Mouse (Mus musculus): ENCODE measurements at regions not wholly inside any gene's neighbourhood (a gene's known extent, or its start where the extent isn't known, plus 50 kb on each side); places are given as distances from the start of the nearest gene placed in this dataset.

GRCm38 (mm10) chr14:15809083-15809482 is 370.3 kb upstream of the Lrrc3b start:
- no peak overlapping the region for H3K4me2 ChIP-seq (ENCODE audit: low read length)
- ATAC-seq, result no peak
- H3K36me3 ChIP-seq (ENCODE audit: control insufficient read depth, insufficient read depth, low read length), result no peaks in the 10 kb centered on the region
- no peaks in the 10 kb centered on the region; the same call in 1 of the 2 replicates for H3K9me3 ChIP-seq (replicated peaks; ENCODE audit: control insufficient read depth, low read length, poor library complexity, severe bottlenecking)
- WGBS, result 82% methylated on average over 2 of the region's 2 CpGs
- H3K27ac ChIP-seq (ENCODE audit: low read length), result no peak overlapping the region
- H3K27me3 ChIP-seq (ENCODE audit: control insufficient read depth, insufficient read depth, low read depth, low read length), result no peaks in the 10 kb centered on the region
- no peak overlapping the region for H3K9ac ChIP-seq (ENCODE audit: low read depth, low read length)
- no peaks in the 10 kb centered on the region for H3K4me1 ChIP-seq (ENCODE audit: control insufficient read depth, insufficient read depth, low read length)
- no peak overlapping the region for H3K4me3 ChIP-seq (ENCODE audit: low read depth, low read length)

- H3K4me2 ChIP-seq (ENCODE audit: low read length), result no peak overlapping the region
- H3K27me3 ChIP-seq (ENCODE audit: control insufficient read depth, insufficient read depth, low read depth, low read length), result no peaks in the 10 kb centered on the region
- no peaks in the 10 kb centered on the region for H3K36me3 ChIP-seq (ENCODE audit: control insufficient read depth, insufficient read depth, low read length)
- ATAC-seq, result peak; percentile 64; the same call in 1 of the 2 replicates
- WGBS, result 95% methylated on average over 1 of the region's 1 CpGs
- no peak overlapping the region for H3K4me3 ChIP-seq (ENCODE audit: low read depth, low read length)
- H3K27ac ChIP-seq (ENCODE audit: low read length), result no peak overlapping the region
- H3K9ac ChIP-seq (ENCODE audit: low read depth, low read length), result no peak overlapping the region
- peaks cover 3% of the 10 kb centered on the region; the same call in 1 of the 2 replicates for H3K4me1 ChIP-seq (ENCODE audit: control insufficient read depth, insufficient read depth, low read length)
- no peaks in the 10 kb centered on the region for H3K9me3 ChIP-seq (replicated peaks; ENCODE audit: control insufficient read depth, low read length, poor library complexity, severe bottlenecking)
These were observed 402.7 kb upstream of the Lrrc3b start for GRCm38 (mm10) chr14:15841390-15842023.

GRCm38 (mm10) chr14:15842024-15842599 is 403.3 kb upstream of the Lrrc3b start:
- Histone ChIP-seq H3K4me3 (ENCODE audit: low read depth, low read length) (no peak overlapping the region), H3K4me1 (ENCODE audit: control insufficient read depth, insufficient read depth, low read length) (peaks cover 3% of the 10 kb centered on the region; the same call in 1 of the 2 replicates), H3K27me3 (ENCODE audit: control insufficient read depth, insufficient read depth, low read depth, low read length) (no peaks in the 10 kb centered on the region), H3K9ac (ENCODE audit: low read depth, low read length) (no peak overlapping the region), H3K9me3 (replicated peaks; ENCODE audit: control insufficient read depth, low read length, poor library complexity, severe bottlenecking) (no peaks in the 10 kb centered on the region), H3K27ac (ENCODE audit: low read length) (no peak overlapping the region), H3K36me3 (ENCODE audit: control insufficient read depth, insufficient read depth, low read length) (no peaks in the 10 kb centered on the region), H3K4me2 (ENCODE audit: low read length) (no peak overlapping the region)
- WGBS, result 21% methylated on average over 1 of the region's 1 CpGs
- 0 out of 2 replicates have a peak, but pooled peaks have one; percentile 54 for ATAC-seq

- no peak for ATAC-seq
- WGBS, result 64% methylated on average over 3 of the region's 3 CpGs
- Histone ChIP-seq H3K9ac (ENCODE audit: low read depth, low read length) (no peak overlapping the region), H3K9me3 (replicated peaks; ENCODE audit: control insufficient read depth, low read length, poor library complexity, severe bottlenecking) (no peaks in the 10 kb centered on the region), H3K4me2 (ENCODE audit: low read length) (no peak overlapping the region), H3K27ac (ENCODE audit: low read length) (no peak overlapping the region), H3K36me3 (ENCODE audit: control insufficient read depth, insufficient read depth, low read length) (no peaks in the 10 kb centered on the region), H3K4me1 (ENCODE audit: control insufficient read depth, insufficient read depth, low read length) (no peaks in the 10 kb centered on the region), H3K4me3 (ENCODE audit: low read depth, low read length) (no peak overlapping the region), H3K27me3 (ENCODE audit: control insufficient read depth, insufficient read depth, low read depth, low read length) (no peaks in the 10 kb centered on the region)
These were observed 380.6 kb upstream of the Ngly1 start for GRCm38 (mm10) chr14:15868520-15868919.

- no peaks in the 10 kb centered on the region for H3K36me3 ChIP-seq (ENCODE audit: control insufficient read depth, insufficient read depth, low read length)
- H3K9me3 ChIP-seq (replicated peaks; ENCODE audit: control insufficient read depth, low read length, poor library complexity, severe bottlenecking), result 0 out of 2 replicates have a peak, but pooled peaks cover 2% of the 10 kb centered on the region
- H3K4me3 ChIP-seq (ENCODE audit: low read depth, low read length), result no peak overlapping the region
- no peaks in the 10 kb centered on the region for H3K4me1 ChIP-seq (ENCODE audit: control insufficient read depth, insufficient read depth, low read length)
- 95% methylated on average over 2 of the region's 2 CpGs for WGBS
- H3K4me2 ChIP-seq (ENCODE audit: low read length), result no peak overlapping the region
- H3K9ac ChIP-seq (ENCODE audit: low read depth, low read length), result no peak overlapping the region
- H3K27ac ChIP-seq (ENCODE audit: low read length), result no peak overlapping the region
- H3K27me3 ChIP-seq (ENCODE audit: control insufficient read depth, insufficient read depth, low read depth, low read length), result no peaks in the 10 kb centered on the region
- ATAC-seq, result no peak
These were observed 377.1 kb upstream of the Ngly1 start for GRCm38 (mm10) chr14:15872013-15872412.

- ATAC-seq, result no peak
- Histone ChIP-seq H3K4me3 (ENCODE audit: low read depth, low read length) (no peak overlapping the region), H3K9me3 (replicated peaks; ENCODE audit: control insufficient read depth, low read length, poor library complexity, severe bottlenecking) (0 out of 2 replicates have a peak, but pooled peaks cover 2% of the 10 kb centered on the region), H3K36me3 (ENCODE audit: control insufficient read depth, insufficient read depth, low read length) (no peaks in the 10 kb centered on the region), H3K27ac (ENCODE audit: low read length) (no peak overlapping the region), H3K27me3 (ENCODE audit: control insufficient read depth, insufficient read depth, low read depth, low read length) (no peaks in the 10 kb centered on the region), H3K9ac (ENCODE audit: low read depth, low read length) (no peak overlapping the region), H3K4me2 (ENCODE audit: low read length) (no peak overlapping the region), H3K4me1 (ENCODE audit: control insufficient read depth, insufficient read depth, low read length) (no peaks in the 10 kb centered on the region)
- 84% methylated on average over 3 of the region's 3 CpGs for WGBS
These were observed 368.9 kb upstream of the Ngly1 start for GRCm38 (mm10) chr14:15880146-15880545.

- Histone ChIP-seq H3K9ac (ENCODE audit: low read depth, low read length) (no peak overlapping the region), H3K36me3 (ENCODE audit: control insufficient read depth, insufficient read depth, low read length) (no peaks in the 10 kb centered on the region), H3K4me3 (ENCODE audit: low read depth, low read length) (no peak overlapping the region), H3K4me2 (ENCODE audit: low read length) (no peak overlapping the region), H3K27ac (ENCODE audit: low read length) (no peak overlapping the region), H3K9me3 (replicated peaks; ENCODE audit: control insufficient read depth, low read length, poor library complexity, severe bottlenecking) (0 out of 2 replicates have a peak, but pooled peaks cover 2% of the 10 kb centered on the region), H3K4me1 (ENCODE audit: control insufficient read depth, insufficient read depth, low read length) (no peaks in the 10 kb centered on the region), H3K27me3 (ENCODE audit: control insufficient read depth, insufficient read depth, low read depth, low read length) (no peaks in the 10 kb centered on the region)
- no peak; the same call in 1 of the 2 replicates for ATAC-seq
- WGBS, result 87% methylated on average over 1 of the region's 1 CpGs
These were observed 367.8 kb upstream of the Ngly1 start for GRCm38 (mm10) chr14:15881284-15881683.

- 79% methylated on average over 2 of the region's 2 CpGs for WGBS
- no peak overlapping the region for H3K9ac ChIP-seq (ENCODE audit: low read depth, low read length)
- no peaks in the 10 kb centered on the region for H3K4me1 ChIP-seq (ENCODE audit: control insufficient read depth, insufficient read depth, low read length)
- ATAC-seq, result no peak
- H3K27ac ChIP-seq (ENCODE audit: low read length), result no peak overlapping the region
- no peaks in the 10 kb centered on the region for H3K27me3 ChIP-seq (ENCODE audit: control insufficient read depth, insufficient read depth, low read depth, low read length)
- no peaks in the 10 kb centered on the region for H3K36me3 ChIP-seq (ENCODE audit: control insufficient read depth, insufficient read depth, low read length)
- no peaks in the 10 kb centered on the region for H3K9me3 ChIP-seq (replicated peaks; ENCODE audit: control insufficient read depth, low read length, poor library complexity, severe bottlenecking)
- no peak overlapping the region for H3K4me3 ChIP-seq (ENCODE audit: low read depth, low read length)
- no peak overlapping the region for H3K4me2 ChIP-seq (ENCODE audit: low read length)
These were observed 364.3 kb upstream of the Ngly1 start for GRCm38 (mm10) chr14:15884641-15885340.

GRCm38 (mm10) chr14:15897098-15897497 is 352.0 kb upstream of the Ngly1 start:
- H3K9ac ChIP-seq (ENCODE audit: low read depth, low read length), result no peak overlapping the region
- WGBS, result 76% methylated on average over 1 of the region's 1 CpGs
- no peak overlapping the region for H3K27ac ChIP-seq (ENCODE audit: low read length)
- no peak overlapping the region for H3K4me3 ChIP-seq (ENCODE audit: low read depth, low read length)
- H3K4me1 ChIP-seq (ENCODE audit: control insufficient read depth, insufficient read depth, low read length), result no peaks in the 10 kb centered on the region
- no peaks in the 10 kb centered on the region for H3K9me3 ChIP-seq (replicated peaks; ENCODE audit: control insufficient read depth, low read length, poor library complexity, severe bottlenecking)
- no peaks in the 10 kb centered on the region for H3K27me3 ChIP-seq (ENCODE audit: control insufficient read depth, insufficient read depth, low read depth, low read length)
- no peak overlapping the region for H3K4me2 ChIP-seq (ENCODE audit: low read length)
- no peak for ATAC-seq
- H3K36me3 ChIP-seq (ENCODE audit: control insufficient read depth, insufficient read depth, low read length), result no peaks in the 10 kb centered on the region

Data from midbrain, embryonic 16.5 days (tissue).